Mouse (Mus musculus) adrenal gland, postnatal 14 days (tissue): Measurements from ENCODE around the gene Unc93b1. TPM values are rescaled to one million over a fixed set of nuclear protein-coding genes. Genes with fewer than 3 reads are reported as not detected.
A peak's percentile ranks its signal among the peaks of the same experiment; 100 is the strongest.
"Not testable (repeated sequence)": the region's sequence is repeated elsewhere in the genome, so short reads cannot be mapped to it uniquely, and the experiment has no call there.

Source experiments
- DNase-seq: peaks from one replicate; pipeline ENCODE4 v3.0.0; 2021; ENCODE audit warnings: mixed read lengths
- total RNA-seq: library from RNA; stranded (reverse); gene quantifications from 2 replicates; pipeline ENCODE4 v1.2.3, GENCODE M21; 2021

Gene Unc93b1
- total RNA-seq, 1 experiment from 2014 or later, result 35.4 TPM

- no peak for DNase-seq
Observed at GRCm38 (mm10) chr19:3945872-3946564, 11.0 kb downstream of the Unc93b1 start.

- peak; percentile 82 for DNase-seq
Observed at GRCm38 (mm10) chr19:3946715-3947114, 11.7 kb downstream of the Unc93b1 start.

DNA sequence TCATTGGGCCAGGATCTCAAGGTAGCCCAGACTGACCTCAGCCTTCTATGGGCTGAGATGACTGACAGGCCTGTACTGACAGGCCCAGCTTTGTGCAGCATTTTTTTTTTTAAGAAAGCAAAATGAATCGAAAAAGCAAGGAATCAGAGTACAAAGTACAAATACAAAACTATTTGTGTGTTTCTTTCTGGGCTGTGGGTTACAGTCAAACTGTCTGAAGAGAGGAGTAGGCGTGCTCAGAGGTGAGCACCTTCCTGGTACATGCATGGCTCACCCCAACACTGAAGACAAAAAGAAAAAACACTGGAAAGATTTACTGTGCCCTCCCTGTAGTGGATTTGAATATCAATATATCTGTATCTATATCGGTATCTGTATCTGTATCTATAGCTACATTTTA lies 12.8 kb downstream of the Unc93b1 start:
- no peak for DNase-seq

GRCm38 (mm10) chr19:3948546-3948945 lies 13.6 kb downstream of the Unc93b1 start:
- no peak for DNase-seq

GRCm38 (mm10) chr19:3950331-3950730 lies 15.3 kb downstream of the Unc93b1 start:
- no peak for DNase-seq

DNA sequence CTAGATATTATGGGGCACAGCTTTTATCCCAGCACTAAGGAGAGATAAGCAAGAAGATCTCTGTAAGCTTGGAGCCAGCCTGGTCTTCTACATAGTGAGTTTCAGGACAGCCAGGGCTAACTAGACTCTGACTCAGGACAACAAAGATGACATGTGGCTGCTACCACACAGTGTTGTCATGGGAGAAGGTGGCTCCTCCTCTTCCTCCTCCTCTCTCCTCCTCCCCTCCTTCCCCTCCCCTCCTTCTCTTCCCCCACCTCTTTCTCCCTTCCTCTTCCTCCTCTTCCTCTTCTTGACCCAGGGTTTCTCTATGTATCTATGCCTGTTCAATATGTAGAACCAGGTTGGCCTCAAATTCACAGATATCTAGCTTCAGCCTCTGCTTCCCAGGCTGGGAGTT lies 16.5 kb downstream of the Unc93b1 start:
- no peak for DNase-seq

DNA sequence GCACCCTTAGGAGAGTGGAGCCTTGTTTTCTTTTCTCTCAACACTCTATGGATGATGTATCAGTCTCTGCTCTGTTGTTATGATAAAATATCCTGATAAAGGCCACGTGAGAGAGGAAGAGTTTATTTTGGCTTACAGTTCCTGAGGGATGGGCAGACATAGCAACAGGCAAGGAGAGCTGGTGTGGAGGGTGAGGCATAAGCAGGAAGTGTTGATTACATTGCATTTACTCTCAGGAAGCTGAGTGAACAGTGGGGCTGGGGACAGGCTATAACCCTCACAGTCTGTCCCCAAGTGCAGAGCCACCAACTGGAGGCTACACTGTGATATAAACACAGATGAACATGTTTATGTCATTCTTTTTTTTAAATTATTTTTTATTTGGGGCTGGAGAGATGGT lies 17.1 kb downstream of the Unc93b1 start:
- no peak for DNase-seq

GRCm38 (mm10) chr19:3955033-3955432 lies 20.0 kb downstream of the Unc93b1 start:
- DNase-seq, result peak; percentile 50

DNA sequence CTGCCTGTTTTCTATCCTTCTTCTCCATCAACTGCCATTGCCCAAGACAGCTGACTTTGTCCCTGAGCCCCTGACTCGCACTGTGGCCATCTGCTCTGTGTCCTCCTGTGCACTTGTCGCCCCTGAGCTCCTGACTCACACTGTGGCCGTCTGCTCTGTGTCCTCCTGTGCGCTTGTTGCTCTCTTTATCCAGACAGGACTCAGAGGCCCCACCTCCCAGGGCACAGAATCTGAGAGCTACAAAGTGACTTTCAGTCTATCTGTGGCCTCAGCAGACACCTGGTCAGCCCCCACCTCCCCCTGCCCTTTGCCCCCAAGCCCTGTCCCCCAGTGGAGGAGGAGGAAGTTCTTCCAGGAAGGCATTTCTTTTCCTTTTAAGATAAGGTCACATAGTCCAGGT lies 20.8 kb downstream of the Unc93b1 start:
- peak; percentile 60 for DNase-seq

DNA sequence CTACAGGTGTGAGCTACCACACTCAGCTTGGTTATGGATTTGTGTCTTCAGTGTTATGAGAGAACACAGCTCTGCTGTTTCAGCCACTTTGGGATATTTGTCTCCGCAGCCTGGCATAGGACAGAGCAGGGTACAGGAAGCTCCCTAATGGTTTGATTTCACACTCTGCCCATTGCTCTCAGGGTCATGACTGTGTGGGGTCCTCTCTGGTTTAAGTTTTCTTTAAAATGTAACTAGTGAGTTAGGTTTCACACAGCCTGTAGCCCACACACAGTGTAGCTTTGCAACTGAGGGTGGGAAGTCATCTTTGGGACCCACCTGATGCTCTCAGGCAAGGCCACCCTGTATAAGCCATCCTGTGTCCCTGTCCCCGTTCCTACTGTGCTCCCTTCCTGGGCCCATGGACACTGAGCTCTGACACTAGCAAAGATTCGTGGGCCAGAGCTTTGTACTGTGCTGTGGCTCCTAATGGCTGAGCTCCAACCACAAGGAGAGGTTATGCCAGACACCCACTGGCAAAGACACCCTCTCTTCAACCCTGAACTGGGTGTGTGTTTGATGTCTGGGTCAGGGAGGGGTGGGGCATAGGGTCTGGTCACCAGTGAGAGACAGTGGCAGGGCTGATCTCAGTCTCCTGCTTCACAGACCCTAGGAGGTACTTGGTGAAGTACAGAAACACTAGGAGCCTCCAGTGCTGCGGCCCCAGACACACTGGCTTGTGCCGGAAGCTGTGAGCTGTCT lies 22.5 kb downstream of the Unc93b1 start:
- not testable (repeated sequence) for DNase-seq

- DNase-seq, result peak; percentile 53
Observed at GRCm38 (mm10) chr19:3958470-3958869, 23.5 kb downstream of the Unc93b1 start, which contains the start of gene Aldh3b3. Gene Aldh3b3 (plus strand): TSS chr19:3958645.

DNA sequence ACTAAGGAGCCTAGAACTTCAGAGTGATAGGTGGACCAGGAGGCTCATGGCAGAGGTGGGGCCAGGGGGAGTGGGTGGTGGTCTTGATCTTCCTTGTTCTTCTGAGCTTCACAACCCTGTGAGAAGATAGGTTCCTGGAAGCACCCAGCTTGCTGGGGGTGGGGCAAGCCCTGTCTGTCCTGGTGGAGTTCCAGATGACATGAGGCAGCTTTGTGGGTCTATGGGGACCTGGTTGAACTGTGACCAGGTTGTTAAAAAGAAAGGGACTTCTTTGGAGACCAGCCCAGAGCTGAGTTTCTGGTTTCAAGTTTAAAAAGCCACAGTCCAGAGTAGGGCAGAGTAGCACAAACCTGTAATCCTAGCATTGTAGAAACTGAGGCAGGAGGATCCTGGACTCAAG lies 24.0 kb downstream of the Unc93b1 start:
- DNase-seq, result peak; percentile 51

- DNase-seq, result no peak
Observed at GRCm38 (mm10) chr19:3960211-3960610, 25.2 kb downstream of the Unc93b1 start.

GRCm38 (mm10) chr19:3961805-3962204 lies 26.8 kb downstream of the Unc93b1 start:
- DNase-seq, result not testable (repeated sequence)

DNA sequence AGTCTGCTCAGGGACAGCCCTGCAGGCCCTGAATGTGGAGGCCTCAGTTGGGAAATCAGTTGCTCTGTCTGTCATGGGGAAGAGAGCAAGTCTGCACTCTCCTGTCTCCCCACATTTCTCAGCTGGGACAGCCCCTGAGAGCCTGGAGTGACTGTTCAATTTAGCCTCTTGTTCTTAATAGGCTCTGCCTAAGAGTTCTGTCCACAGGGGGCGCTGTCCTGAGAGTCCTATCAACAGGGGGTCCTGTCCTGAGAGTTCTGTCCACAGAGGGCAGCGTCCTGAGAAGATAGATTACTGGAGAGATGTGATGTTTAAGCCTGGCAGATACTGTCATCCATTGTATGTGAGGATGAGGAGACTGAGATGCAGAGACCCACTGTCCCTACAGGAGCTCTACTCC lies 27.5 kb downstream of the Unc93b1 start:
- DNase-seq, result peak; percentile 66

DNA sequence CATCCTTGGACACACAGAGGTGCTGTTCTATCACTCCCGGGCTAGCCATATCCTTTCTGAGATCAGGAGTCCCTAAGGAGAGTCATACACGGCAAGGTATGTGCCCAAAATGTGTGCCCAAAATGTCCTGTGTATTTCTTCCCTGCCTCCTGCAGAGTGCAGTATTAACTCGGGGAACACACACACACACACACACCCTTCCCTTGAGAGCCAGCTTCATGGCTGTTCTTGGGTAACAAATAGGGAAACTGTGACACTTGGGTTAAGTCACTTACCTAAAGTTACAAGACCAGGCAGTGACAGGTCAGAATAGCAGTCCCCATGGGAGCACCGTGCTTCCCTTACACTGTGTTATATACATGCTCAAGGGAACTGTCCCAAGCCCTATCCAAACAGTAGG lies 29.0 kb downstream of the Unc93b1 start:
- no peak for DNase-seq

GRCm38 (mm10) chr19:3966330-3967075 lies 31.5 kb downstream of the Unc93b1 start:
- DNase-seq, result no peak

GRCm38 (mm10) chr19:3967258-3967657 lies 32.3 kb downstream of the Unc93b1 start:
- no peak for DNase-seq

DNA sequence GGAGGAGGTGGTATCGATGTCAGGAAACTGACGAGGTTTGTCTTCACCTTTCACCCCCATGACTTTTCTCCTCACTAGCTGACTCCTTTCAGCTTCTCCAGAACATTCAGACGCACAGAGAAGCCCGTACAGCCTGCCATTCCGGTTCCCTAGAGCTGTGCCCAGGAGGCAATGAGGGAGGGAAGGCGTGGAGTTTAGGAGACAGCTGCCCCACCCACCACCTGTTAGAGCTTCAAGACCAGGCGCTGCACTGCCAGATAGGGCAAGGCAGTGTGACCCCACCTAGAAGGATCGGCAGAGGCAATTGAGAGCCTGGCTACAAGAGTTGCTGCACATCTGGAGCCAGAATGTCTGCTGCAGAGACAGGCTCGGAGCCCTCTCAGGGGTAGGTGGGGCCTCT lies 37.2 kb downstream of the Unc93b1 start, which contains the start of gene Aldh3b2:
Gene Aldh3b2, plus strand, starts transcription at position 100 of the 400 bp plus-strand sequence.
- DNase-seq, result peak; percentile 21

DNA sequence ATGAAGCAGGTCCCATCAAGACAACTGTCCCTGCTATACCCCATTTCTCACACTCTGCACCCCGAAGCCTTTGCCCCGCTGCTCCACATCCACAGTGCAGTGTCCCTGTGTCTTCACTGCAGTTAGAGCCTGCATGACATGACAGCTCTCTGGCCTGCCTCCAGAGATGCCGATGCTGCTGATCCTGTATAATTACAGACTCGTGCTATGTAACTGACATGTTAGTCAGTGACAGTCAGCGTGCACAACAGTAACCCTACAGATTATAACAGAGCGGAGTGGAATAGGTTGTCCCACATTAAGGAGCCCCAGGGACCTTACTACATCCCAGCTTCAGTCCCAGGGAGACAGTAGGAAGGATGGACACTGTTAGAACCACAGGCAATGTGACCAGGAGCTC lies 39.6 kb downstream of the Unc93b1 start:
- not testable (repeated sequence) for DNase-seq

DNA sequence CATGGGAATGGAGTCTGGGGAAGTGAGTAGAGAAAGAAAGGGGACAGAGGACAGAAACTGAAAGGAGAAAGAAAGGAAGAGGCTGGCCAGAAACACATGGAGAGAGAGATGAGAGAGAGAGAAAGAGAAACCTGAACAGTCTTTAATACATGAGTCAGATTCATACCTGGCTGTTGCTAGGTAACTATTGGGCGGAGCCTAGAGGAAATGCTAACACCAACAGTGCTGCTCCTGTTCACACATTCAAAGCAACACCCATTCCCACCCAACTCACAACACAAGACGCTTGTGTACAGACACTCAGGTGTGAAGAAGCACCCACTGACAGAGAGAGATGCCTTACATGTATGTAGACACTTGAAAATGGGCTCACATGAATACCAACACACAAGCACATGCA lies 40.9 kb downstream of the Unc93b1 start:
- DNase-seq, result no peak

GRCm38 (mm10) chr19:3980309-3980708 lies 45.3 kb downstream of the Unc93b1 start:
- DNase-seq, result peak; percentile 91

- no peak for DNase-seq
Observed at GRCm38 (mm10) chr19:3980917-3981316, 45.9 kb downstream of the Unc93b1 start.
